Mouse (Mus musculus): ENCODE measurements around the gene Gm20708.

GRCm38 (mm10) chr11:117826916-117827315 lies 17.4 kb downstream of the Gm20708 start:
- TF ChIP-seq GATA1 (IDR thresholded peaks at IDR 0.05; ENCODE audit: borderline replicate concordance, low read length) (no peak), FLI1 (IDR thresholded peaks at IDR 0.05; ENCODE audit: low read length) (no peak)
